Mouse (Mus musculus) C2C12 (cell line): Measurements from ENCODE around the gene Lyrm4. TPM values are rescaled to one million over a fixed set of nuclear protein-coding genes. Genes with fewer than 3 reads are reported as not detected.

ENCODE experiments used
- H3K27me3 ChIP-seq: one replicate; pipeline ENCODE4 v1.6.1; 2011; ENCODE audit not compliant: control insufficient read depth, insufficient read depth, insufficient read length
- H3K36me3 ChIP-seq: one replicate; pipeline ENCODE4 v1.6.1; 2011; ENCODE audit not compliant: control insufficient read depth, insufficient read depth
- H3K4me3 ChIP-seq: one replicate; pipeline ENCODE4 v1.5.1; 2011; ENCODE audit warnings: mild to moderate bottlenecking, control low read depth; ENCODE audit not compliant: poor library complexity, insufficient read depth, severe bottlenecking
- H3K79me2 ChIP-seq: one replicate; pipeline ENCODE4 v1.6.1; 2011; ENCODE audit not compliant: control insufficient read depth, insufficient read depth
- H3K79me3 ChIP-seq: one replicate; pipeline ENCODE4 v1.6.1; 2011; ENCODE audit warnings: low read depth, control low read depth
- H3ac ChIP-seq: one replicate; pipeline ENCODE3; 2011; ENCODE audit warnings: low read depth; ENCODE audit not compliant: control insufficient read depth, insufficient read length
- CEBPB ChIP-seq: IDR thresholded peaks from one replicate; pipeline ENCODE4 v1.6.1; 2011; ENCODE audit warnings: low read depth, mild to moderate bottlenecking, control low read depth, moderate library complexity
- CTCF ChIP-seq: IDR thresholded peaks from one replicate; pipeline ENCODE4 v1.5.1; 2011; ENCODE audit not compliant: control insufficient read depth, insufficient read depth, insufficient read length
- FOSL1 ChIP-seq: IDR thresholded peaks from one replicate; pipeline ENCODE4 v1.8.0; 2011; ENCODE audit warnings: mild to moderate bottlenecking, low read length; ENCODE audit not compliant: poor library complexity, insufficient read depth, severe bottlenecking
- MAX ChIP-seq: IDR thresholded peaks from one replicate; pipeline ENCODE4 v1.6.1; 2011; ENCODE audit warnings: mild to moderate bottlenecking, control low read depth
- MYOD1 ChIP-seq: IDR thresholded peaks from one replicate; pipeline ENCODE4 v1.6.1; 2011; ENCODE audit warnings: low read depth; ENCODE audit not compliant: control insufficient read depth, insufficient read length
- MYOG ChIP-seq: IDR thresholded peaks from one replicate; pipeline ENCODE4 v1.6.1; 2011; ENCODE audit not compliant: control insufficient read depth, insufficient read length; ENCODE audit errors: extremely low read depth
- USF1 ChIP-seq: IDR thresholded peaks from one replicate; pipeline ENCODE4 v1.6.1; 2011; ENCODE audit warnings: low read depth, mild to moderate bottlenecking, control low read depth, moderate library complexity
- polyA plus RNA-seq: library from polyadenylated mRNA; unstranded; fragments of >200 nt; fragmentation: generic; extraction: Trizol; gene quantifications from one replicate; pipeline ENCODE4 v1.2.1, GENCODE M21; 2012; ENCODE audit warnings: missing spikeins

The Lyrm4 gene
- polyA plus RNA-seq, 1 experiment, result 9.3 TPM

DNA sequence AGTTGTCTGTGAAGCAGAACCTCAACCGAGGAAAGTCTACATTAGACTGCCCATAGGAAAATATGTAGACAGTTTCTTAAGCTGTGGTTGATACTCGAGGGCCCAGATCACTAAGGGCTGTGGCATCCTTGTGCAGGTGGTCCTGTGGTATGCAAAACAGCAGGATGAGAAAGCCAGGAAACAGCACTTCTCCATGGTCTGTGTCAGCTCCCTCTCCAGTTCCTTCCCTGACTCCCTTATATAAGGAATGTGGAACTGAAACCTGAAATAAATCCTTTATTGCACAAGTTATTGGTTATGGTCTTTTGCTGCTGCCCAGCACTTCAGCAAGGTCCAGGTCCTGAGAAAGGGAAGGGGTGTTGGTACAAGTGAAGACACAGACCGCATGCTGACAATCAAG, 42.8 kb downstream of the Lyrm4 start:
- Histone ChIP-seq H3ac (no peak overlapping the region), H3K79me3 (no peaks in the 10 kb centered on the region), H3K27me3 (no peaks in the 10 kb centered on the region), H3K79me2 (no peaks in the 10 kb centered on the region), H3K36me3 (no peaks in the 10 kb centered on the region), H3K4me3 (no peak overlapping the region)
- TF ChIP-seq FOSL1 (no peak), CTCF (no peak), MYOD1 (no peak), MYOG (no peak), MAX (no peak), USF1 (no peak), CEBPB (no peak)

DNA sequence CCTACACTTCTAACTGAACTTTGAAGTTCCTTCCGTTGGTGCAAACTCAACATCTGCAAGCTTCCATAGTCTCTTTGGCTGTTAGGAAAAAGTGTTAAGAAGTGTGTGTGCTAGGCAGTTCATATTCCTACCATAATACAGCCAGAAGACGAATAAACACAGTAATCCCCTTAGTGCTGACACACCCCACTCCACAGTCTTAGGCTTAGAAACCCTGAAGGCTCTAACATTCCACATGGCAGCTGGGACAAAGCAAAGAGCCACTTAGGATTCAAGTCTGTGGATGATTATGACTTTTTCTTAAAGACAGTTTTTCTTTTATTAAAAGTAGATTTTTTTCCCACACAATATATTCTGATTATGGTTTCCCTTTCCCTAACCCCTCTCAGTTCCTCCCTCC, 50.6 kb downstream of the Lyrm4 start:
- H3K79me2 ChIP-seq, result no peaks in the 10 kb centered on the region
- TF ChIP-seq MYOD1 (no peak), CTCF (no peak), CEBPB (no peak), MYOG (no peak)
- no peaks in the 10 kb centered on the region for H3K79me3 ChIP-seq
- no peak overlapping the region for H3K4me3 ChIP-seq
- H3K27me3 ChIP-seq, result no peaks in the 10 kb centered on the region
- H3ac ChIP-seq, result no peak overlapping the region
- no peaks in the 10 kb centered on the region for H3K36me3 ChIP-seq

DNA sequence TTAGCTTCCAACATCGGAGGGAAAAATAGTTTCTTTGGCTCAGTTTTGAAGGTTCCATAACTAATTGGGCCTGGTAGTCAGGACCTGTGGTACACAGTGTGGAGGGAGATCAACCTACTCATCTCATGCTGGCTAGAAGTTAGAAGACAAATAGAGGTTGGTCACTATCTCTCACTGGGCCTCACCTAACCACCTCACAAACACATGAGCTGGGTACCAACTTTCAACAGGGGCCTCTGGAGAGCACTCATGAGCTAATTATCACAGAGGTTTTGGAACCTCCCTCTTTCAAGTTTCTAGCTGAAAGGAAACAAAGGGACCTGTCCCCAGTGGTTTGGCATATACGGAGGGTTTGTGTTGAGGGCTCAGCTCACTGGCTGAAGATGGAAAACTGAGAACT, 59.8 kb downstream of the Lyrm4 start:
- H3K79me3 ChIP-seq, result no peaks in the 10 kb centered on the region
- H3K4me3 ChIP-seq, result no peak overlapping the region
- H3K79me2 ChIP-seq, result no peaks in the 10 kb centered on the region
- H3K36me3 ChIP-seq, result no peaks in the 10 kb centered on the region
- TF ChIP-seq FOSL1, result no peak
- no peak for TF ChIP-seq MYOD1
- TF ChIP-seq CTCF, result no peak
- TF ChIP-seq MAX, result no peak
- TF ChIP-seq MYOG, result no peak
- TF ChIP-seq USF1, result no peak
- no peak for TF ChIP-seq CEBPB
- no peak overlapping the region for H3ac ChIP-seq
- H3K27me3 ChIP-seq, result no peaks in the 10 kb centered on the region

DNA sequence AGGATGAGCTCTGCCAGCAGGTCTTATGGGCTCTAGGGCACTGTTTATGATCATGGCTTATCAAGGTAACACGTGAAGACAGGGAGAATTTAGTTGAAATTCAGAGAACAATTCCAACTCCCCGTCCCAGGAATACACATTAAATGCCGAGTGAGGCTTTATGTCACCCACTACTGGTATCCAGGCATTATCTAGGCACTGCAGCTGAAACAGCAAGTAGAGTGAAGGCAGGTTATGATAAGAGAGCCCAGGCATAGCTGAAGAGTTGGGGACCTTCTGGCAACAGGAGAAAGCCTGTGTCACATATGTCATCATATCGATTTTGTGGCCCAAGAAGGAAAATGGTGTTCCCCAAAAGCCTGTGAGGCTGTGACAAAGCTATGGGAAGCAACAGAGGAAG, 60.4 kb downstream of the Lyrm4 start:
- Histone ChIP-seq H3K27me3 (no peaks in the 10 kb centered on the region), H3K4me3 (no peak overlapping the region), H3K36me3 (no peaks in the 10 kb centered on the region), H3K79me2 (no peaks in the 10 kb centered on the region), H3ac (no peak overlapping the region), H3K79me3 (no peaks in the 10 kb centered on the region)
- no peak for TF ChIP-seq CEBPB
- TF ChIP-seq MAX, result no peak
- TF ChIP-seq MYOG, result no peak
- TF ChIP-seq FOSL1, result no peak
- no peak for TF ChIP-seq CTCF
- TF ChIP-seq USF1, result no peak
- TF ChIP-seq MYOD1, result no peak

DNA sequence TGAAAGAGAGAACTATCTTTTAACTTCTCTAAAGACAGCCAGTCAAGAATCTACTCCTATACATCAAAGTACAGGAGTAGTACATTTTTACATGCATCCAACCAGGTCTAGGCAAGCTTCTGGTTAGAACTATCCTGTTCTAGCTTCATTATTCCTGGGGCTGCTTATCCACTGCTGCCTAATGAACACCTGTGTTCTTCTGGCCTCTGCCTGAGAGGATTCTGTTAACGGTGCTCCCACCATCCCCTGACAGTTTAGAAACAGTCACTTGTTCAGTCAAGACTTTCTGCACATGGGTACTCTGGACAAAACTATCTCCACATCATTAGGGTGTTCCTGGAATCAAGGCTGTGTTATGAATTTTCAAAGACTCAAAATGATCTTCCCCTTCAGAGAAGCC, 60.8 kb downstream of the Lyrm4 start:
- Histone ChIP-seq H3K4me3 (no peak overlapping the region), H3K36me3 (no peaks in the 10 kb centered on the region), H3K79me3 (no peaks in the 10 kb centered on the region), H3K79me2 (no peaks in the 10 kb centered on the region), H3ac (no peak overlapping the region), H3K27me3 (no peaks in the 10 kb centered on the region)
- TF ChIP-seq CEBPB, result no peak
- TF ChIP-seq FOSL1, result no peak
- TF ChIP-seq MYOG, result no peak
- no peak for TF ChIP-seq MYOD1
- no peak for TF ChIP-seq USF1
- no peak for TF ChIP-seq MAX
- no peak for TF ChIP-seq CTCF

DNA sequence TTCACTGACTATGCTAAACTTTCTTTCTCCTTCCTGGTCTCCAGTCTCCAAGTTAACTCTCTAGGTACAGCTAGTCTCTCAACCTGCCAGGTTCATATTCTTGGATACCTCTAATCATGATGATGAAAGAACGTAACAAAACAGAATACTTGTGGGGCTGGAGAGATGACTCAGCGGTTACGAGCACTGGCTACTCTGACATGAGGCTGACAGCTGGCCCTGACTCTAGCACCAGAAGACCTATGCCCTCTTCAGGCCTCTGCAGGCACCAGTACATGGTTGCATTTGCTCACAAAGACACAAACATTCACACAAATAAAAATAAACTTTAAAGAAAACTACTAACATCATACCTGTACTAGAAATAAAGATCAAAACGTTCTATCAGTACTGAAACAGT, 81.8 kb downstream of the Lyrm4 start:
- H3K79me2 ChIP-seq, result no peaks in the 10 kb centered on the region
- H3K36me3 ChIP-seq, result no peaks in the 10 kb centered on the region
- H3K79me3 ChIP-seq, result no peaks in the 10 kb centered on the region
- H3ac ChIP-seq, result no peak overlapping the region
- no peak overlapping the region for H3K4me3 ChIP-seq
- TF ChIP-seq MYOG (no peak), MAX (no peak), USF1 (no peak), CTCF (no peak), MYOD1 (no peak), CEBPB (no peak), FOSL1 (no peak)
- H3K27me3 ChIP-seq, result no peaks in the 10 kb centered on the region
